Mouse (Mus musculus) small intestine, adult 10 weeks (tissue): ENCODE data around the gene Mr1. TPM values are rescaled to one million over a fixed set of nuclear protein-coding genes. Genes with fewer than 3 reads are reported as not detected.

Experiments used
- polyA plus RNA-seq: library from polyadenylated mRNA; stranded (reverse); fragments of 350-450 nt; fragmentation: Illumina TruSeq; extraction: RNeasy Lipid Tissue Mini Kit (QIAGEN cat#74804); gene quantifications from one replicate; pipeline ENCODE4 v1.2.3, GENCODE M21; 2014; ENCODE audit warnings: low replicate concordance

Gene Mr1
- polyA plus RNA-seq, result 8.9 TPM

DNA sequence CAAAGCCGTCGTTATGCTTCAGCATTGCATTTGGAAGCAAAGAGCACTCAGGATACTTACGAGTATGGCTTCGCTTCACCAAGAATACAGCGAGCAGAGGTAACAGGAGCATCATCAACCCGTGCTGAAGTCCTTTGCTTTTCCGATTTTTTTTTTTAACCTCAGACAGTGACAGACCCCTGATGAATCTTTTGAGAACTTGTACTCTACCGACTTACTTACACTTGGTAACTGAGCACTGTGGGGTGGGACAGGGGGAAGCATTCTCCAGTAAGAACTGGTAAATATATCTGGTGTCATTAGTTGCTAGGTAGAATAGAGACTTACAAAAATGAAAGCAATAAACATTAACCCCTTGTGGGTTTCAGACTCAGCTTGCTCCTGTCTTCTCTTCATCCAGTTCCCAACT is at the start of gene Mr1:
Gene Mr1 (minus strand): TSS at position 243 of the 409 bp plus-strand sequence.

GRCm38 (mm10) chr1:155158141-155158969 is 11.7 kb upstream of the Mr1 start, which contains the start of gene Stx6:
Gene Stx6 (plus strand): TSS chr1:155158715.

DNA sequence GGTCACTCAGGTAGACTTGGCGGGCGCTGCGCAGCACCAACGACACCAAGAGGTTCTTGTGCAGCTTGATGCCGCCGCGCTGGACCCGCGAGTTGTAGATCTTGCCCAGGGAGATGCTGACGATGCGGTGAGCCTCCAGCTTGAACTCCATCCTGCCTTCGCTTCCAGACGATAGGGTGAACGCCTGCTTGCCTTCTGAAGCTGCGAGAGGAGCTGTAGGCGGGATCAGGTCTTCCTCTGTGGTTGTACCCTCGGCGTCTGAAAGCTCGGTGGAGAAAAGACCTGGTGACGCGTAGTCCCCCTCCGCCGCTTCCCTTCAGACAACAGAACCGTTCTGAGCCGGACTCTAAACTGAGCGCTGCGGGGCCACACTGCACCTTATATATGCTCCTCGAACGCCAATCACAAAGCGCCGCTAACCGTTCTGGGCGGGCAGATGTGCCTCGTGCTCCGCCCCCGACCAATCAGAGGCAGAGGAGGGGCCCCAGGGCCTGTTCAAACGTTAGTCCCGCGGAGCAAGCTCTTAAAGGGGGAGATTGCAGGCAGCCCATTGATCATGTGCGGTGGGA is 47.2 kb downstream of the Mr1 start, which contains the start of gene Ier5:
Gene Ier5 (minus strand): TSS at position 357 of the 569 bp plus-strand sequence.

Other genes with a start within 250 kb of the Mr1 start
- gene Ier5, start 47.2 kb downstream of the Mr1 start, polyA plus RNA-seq, result 28.5 TPM
- 4.4 TPM for gene Stx6, start 11.9 kb upstream of the Mr1 start, polyA plus RNA-seq
- 0.56 TPM for gene BC034090, start 97.6 kb upstream of the Mr1 start, polyA plus RNA-seq